Mouse (Mus musculus) embryonic facial prominence, embryonic 12.5 days (tissue): ENCODE measurements around the gene Hivep3. TPM values are rescaled to one million over a fixed set of nuclear protein-coding genes. Genes with fewer than 3 reads are reported as not detected.

Experiments used
- ATAC-seq: fragments of 200-750 bp; cut with Nextera tagmentation; 2 replicates; pipeline ENCODE4 v1.8.0; 2017; ENCODE audit not compliant: insufficient number of reproducible peaks, insufficient read depth, low FRiP score, low TSS enrichment
- H3K27ac ChIP-seq: fragments of 300-500 bp; sonication (generic); 2 replicates; pipeline ENCODE4 v1.5.1; 2016; ENCODE audit warnings: mild to moderate bottlenecking
- H3K27me3 ChIP-seq: fragments of 300-500 bp; sonication (generic); 2 replicates; pipeline ENCODE4 v1.6.1; 2016; ENCODE audit warnings: mild to moderate bottlenecking, moderate library complexity
- H3K36me3 ChIP-seq: fragments of 300-500 bp; sonication (generic); 2 replicates; pipeline ENCODE4 v1.6.1; 2016; ENCODE audit warnings: mild to moderate bottlenecking
- H3K4me1 ChIP-seq: fragments of 300-500 bp; sonication (generic); 2 replicates; pipeline ENCODE4 v1.6.1; 2016
- H3K4me2 ChIP-seq: fragments of 300-500 bp; sonication (generic); replicated peaks from 2 replicates; pipeline ENCODE4 v1.6.1; 2016; ENCODE audit warnings: mild to moderate bottlenecking, moderate library complexity
- H3K4me3 ChIP-seq: fragments of 300-500 bp; sonication (generic); 2 replicates; pipeline ENCODE4 v1.5.1; 2016; ENCODE audit warnings: mild to moderate bottlenecking
- H3K9ac ChIP-seq: fragments of 300-500 bp; sonication (generic); 2 replicates; pipeline ENCODE4 v1.6.1; 2016; ENCODE audit warnings: mild to moderate bottlenecking, moderate library complexity
- H3K9me3 ChIP-seq: fragments of 300-500 bp; sonication (generic); 2 replicates; pipeline ENCODE4 v1.6.1; 2016; ENCODE audit warnings: mild to moderate bottlenecking, moderate library complexity
- WGBS: fragments of 180-500 bp; shearing (Covaris S2); methylation state at CpG from one replicate; pipeline ENCODE4 v1.1.7; 2016; 5-methylcytosine and 5-hydroxymethylcytosine counted together
- polyA plus RNA-seq: library from polyadenylated mRNA; unstranded; fragments of >200 nt; fragmentation: Nextera tagmentation; extraction: Ambion mirVana; gene quantifications from 2 replicates; pipeline ENCODE4 v1.2.1, GENCODE M21; 2016

The Hivep3 gene
- polyA plus RNA-seq, 1 experiment from 2014 or later: 3.2 TPM

DNA sequence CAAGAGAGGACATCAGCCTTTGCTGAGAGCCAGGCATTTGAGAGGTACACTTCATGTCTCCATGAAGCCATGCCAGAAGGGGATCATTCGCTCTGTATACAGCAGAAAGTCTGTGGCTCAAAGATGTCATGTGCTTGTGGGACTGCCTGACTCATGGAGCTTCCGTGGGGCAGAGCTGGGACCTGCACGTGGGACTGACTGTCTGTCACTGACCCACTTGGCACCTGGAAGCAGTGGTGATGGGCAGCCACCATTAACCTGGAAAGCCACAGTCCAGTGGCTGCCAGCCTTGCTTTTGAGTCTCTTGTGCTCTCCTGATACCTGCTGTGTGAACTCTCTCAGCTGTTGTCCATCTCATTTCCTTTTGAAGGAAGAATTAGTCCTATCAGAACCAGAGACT, 256.8 kb downstream of the Hivep3 start:
- WGBS: 83% methylated on average over 3 of the region's 3 CpGs
- H3K27ac ChIP-seq: no peak overlapping the region
- no peak for ATAC-seq
- 0 out of 2 replicates have a peak, but pooled peaks cover 3% of the 10 kb centered on the region for H3K4me1 ChIP-seq
- H3K27me3 ChIP-seq: no peaks in the 10 kb centered on the region
- no peaks in the 10 kb centered on the region for H3K9me3 ChIP-seq
- no peak overlapping the region for H3K9ac ChIP-seq
- H3K4me3 ChIP-seq: no peak overlapping the region
- H3K36me3 ChIP-seq: no peaks in the 10 kb centered on the region
- H3K4me2 ChIP-seq: no peak overlapping the region

DNA sequence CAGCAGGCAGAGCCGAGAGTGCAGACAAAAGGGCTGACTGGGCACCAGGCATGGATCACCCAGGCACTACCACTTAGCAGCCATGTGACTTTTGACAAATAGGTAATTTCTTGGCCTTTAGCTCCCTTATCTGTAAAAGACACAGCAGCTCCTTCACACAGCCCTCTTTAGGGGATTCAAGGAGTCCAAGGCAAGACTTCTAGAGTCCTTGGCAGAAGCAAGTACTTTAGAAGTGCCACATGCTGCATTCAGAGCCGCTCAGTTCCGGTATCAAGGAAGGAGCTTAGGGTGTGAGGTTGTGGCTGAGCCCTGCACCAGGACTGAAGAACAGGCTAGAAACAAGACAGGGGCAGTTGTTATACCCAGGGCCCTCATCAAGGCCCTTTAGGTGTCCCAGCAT, 257.3 kb downstream of the Hivep3 start:
- H3K36me3 ChIP-seq: no peaks in the 10 kb centered on the region
- no peak overlapping the region for H3K9ac ChIP-seq
- no peaks in the 10 kb centered on the region for H3K9me3 ChIP-seq
- H3K4me1 ChIP-seq: 0 out of 2 replicates have a peak, but pooled peaks cover 3% of the 10 kb centered on the region
- no peak overlapping the region for H3K4me2 ChIP-seq
- ATAC-seq: no peak
- H3K4me3 ChIP-seq: no peak overlapping the region
- WGBS: 89% methylated on average over 3 of the region's 3 CpGs
- H3K27me3 ChIP-seq: no peaks in the 10 kb centered on the region
- H3K27ac ChIP-seq: no peak overlapping the region

DNA sequence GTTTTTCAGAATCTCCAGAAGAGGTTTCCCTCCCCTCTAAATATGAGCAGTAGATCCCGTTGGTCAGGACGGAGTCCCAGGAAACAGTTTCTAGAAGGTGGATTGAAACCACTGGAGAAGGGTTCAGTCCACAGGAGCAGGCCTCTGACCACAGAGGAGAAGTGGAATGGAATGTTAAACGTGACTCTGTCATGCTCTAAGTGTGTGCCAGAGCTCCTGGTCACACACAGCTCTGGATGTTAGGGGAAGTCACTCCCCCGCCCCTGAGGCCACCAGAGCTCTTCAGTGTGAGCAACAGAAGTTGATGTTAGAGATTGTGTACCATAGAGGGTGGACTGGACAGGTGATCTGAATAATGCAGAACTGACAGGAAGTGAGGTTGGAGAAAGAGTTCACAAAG, 258.2 kb downstream of the Hivep3 start:
- H3K36me3 ChIP-seq: no peaks in the 10 kb centered on the region
- ATAC-seq: no peak
- no peak overlapping the region for H3K9ac ChIP-seq
- WGBS: 65% methylated on average over 4 of the region's 4 CpGs
- no peak overlapping the region for H3K27ac ChIP-seq
- H3K27me3 ChIP-seq: no peaks in the 10 kb centered on the region
- no peaks in the 10 kb centered on the region for H3K9me3 ChIP-seq
- H3K4me2 ChIP-seq: no peak overlapping the region
- no peak overlapping the region for H3K4me3 ChIP-seq
- 0 out of 2 replicates have a peak, but pooled peaks cover 3% of the 10 kb centered on the region for H3K4me1 ChIP-seq

DNA sequence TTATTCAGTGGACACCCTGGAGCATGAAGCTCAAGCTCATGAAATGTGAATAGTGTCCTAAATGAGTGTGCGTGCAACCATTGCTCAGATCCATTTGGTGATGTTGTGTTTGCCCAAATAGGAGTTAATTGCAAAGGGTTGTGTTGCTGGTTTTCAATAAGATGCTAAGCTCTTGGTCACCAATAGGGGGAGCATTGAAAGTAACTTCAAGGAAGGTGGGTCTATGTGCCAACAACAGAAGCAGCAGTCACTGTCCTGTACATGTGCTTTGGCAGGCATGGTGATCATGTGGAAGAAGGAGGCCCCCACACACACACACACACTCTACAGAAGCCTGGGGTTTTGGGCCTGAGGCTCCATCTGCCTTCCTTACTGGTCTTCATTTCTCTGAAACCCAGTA, 262.8 kb downstream of the Hivep3 start:
- no peak for ATAC-seq
- Histone ChIP-seq H3K4me1 (no peaks in the 10 kb centered on the region), H3K27ac (no peak overlapping the region), H3K4me3 (no peak overlapping the region), H3K27me3 (no peaks in the 10 kb centered on the region), H3K36me3 (no peaks in the 10 kb centered on the region), H3K4me2 (no peak overlapping the region), H3K9me3 (no peaks in the 10 kb centered on the region), H3K9ac (no peak overlapping the region)
- WGBS: 91% methylated on average over 1 of the region's 1 CpGs

DNA sequence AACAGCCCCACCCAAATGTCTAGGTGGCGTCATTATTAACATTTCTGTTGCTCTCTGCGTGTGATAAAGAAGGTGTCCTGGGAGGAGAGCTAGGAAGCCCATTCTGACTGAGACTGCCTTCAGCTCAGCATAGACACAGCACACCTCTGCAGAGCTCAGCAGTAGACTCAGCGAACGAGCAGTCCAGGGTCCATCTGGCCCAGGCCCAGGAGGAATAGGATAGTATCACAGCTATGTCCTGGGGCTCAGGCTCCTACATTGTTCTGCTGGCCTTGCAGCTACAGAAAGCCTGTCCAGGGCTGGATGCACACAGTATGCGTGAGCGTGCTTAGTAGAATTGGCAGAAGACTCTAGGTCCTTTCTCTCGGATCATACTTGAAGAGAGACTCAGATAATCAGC, 263.8 kb downstream of the Hivep3 start:
- H3K4me1 ChIP-seq: no peaks in the 10 kb centered on the region
- no peak overlapping the region for H3K9ac ChIP-seq
- H3K9me3 ChIP-seq: no peaks in the 10 kb centered on the region
- no peaks in the 10 kb centered on the region for H3K36me3 ChIP-seq
- H3K27me3 ChIP-seq: no peaks in the 10 kb centered on the region
- WGBS: 91% methylated on average over 7 of the region's 7 CpGs
- no peak for ATAC-seq
- no peak overlapping the region for H3K4me3 ChIP-seq
- H3K4me2 ChIP-seq: no peak overlapping the region
- H3K27ac ChIP-seq: no peak overlapping the region

DNA sequence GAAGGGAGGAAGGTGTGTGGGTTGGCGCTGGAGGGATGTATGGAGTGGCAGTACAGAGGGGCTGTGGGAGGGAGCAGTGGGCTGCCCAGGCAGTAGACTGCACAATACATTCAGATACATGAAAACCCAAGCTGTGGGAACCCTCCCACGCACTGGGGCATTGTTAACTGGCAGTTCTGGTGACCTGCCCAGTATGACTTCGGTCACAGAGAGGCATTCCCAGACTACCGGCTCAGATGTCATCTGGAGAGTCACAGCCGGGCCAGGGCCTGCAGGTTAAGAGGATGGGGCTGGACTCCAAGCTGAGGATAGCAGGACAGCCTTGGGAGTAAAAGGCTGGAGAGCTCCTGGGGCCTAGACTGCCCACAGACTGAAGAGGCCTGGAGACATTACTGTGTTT, 265.3 kb downstream of the Hivep3 start:
- Histone ChIP-seq H3K4me2 (no peak overlapping the region), H3K27me3 (no peaks in the 10 kb centered on the region), H3K9ac (no peak overlapping the region), H3K9me3 (no peaks in the 10 kb centered on the region), H3K36me3 (no peaks in the 10 kb centered on the region), H3K27ac (no peak overlapping the region), H3K4me1 (no peaks in the 10 kb centered on the region), H3K4me3 (no peak overlapping the region)
- ATAC-seq: no peak
- 58% methylated on average over 5 of the region's 5 CpGs for WGBS

DNA sequence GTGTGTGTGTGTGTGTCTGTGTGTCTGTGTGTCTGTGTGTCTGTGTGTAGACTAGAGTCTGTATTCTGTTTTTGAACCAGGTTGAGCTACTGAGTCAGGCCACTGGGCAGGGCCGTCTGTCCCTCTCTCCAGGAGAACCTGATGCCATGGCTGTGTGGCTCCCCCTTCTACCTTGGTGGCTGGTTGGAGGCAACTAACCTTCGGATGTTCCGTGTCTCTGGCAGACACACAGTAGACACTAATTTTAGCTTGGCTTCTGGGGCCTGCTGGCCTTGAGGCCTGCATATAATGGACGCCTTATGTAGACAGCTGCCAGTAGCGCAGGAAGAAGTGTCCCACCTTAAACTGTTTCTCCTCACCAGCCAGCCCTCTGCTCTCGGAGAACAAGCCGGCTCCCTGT, 267.3 kb downstream of the Hivep3 start:
- no peak for ATAC-seq
- no peaks in the 10 kb centered on the region for H3K4me1 ChIP-seq
- no peak overlapping the region for H3K4me2 ChIP-seq

DNA sequence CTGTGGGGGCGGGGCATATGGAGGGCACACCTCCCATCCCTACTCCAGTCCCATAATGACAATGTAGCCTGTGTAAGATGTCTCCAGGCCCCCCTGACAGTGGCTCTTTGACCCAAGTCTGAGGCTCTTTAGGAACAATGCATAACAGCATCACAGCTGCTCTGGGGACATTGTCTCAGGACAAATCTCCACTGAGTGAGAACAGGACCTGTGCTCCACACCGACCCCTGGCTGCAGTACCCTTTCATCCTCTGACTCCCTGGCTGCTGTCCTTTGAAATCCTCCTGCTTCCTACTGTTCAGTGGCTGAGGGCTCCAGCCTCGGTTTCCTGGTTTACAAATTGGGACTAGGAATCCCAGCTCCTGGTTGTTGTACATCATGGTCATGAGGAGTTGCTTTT, 269.4 kb downstream of the Hivep3 start:
- Histone ChIP-seq H3K4me3 (no peak overlapping the region), H3K4me2 (no peak overlapping the region), H3K9me3 (no peaks in the 10 kb centered on the region), H3K4me1 (no peaks in the 10 kb centered on the region), H3K27me3 (no peaks in the 10 kb centered on the region), H3K36me3 (no peaks in the 10 kb centered on the region), H3K9ac (no peak overlapping the region), H3K27ac (no peak overlapping the region)
- WGBS: 43% methylated on average over 3 of the region's 3 CpGs
- no peak for ATAC-seq

More for the DNA sequence above, 267.3 kb downstream of the Hivep3 start:
- no peaks in the 10 kb centered on the region for H3K27me3 ChIP-seq
- no peaks in the 10 kb centered on the region for H3K9me3 ChIP-seq
- no peak overlapping the region for H3K27ac ChIP-seq
- H3K9ac ChIP-seq: no peak overlapping the region
- H3K36me3 ChIP-seq: no peaks in the 10 kb centered on the region
- H3K4me3 ChIP-seq: no peak overlapping the region
- 56% methylated on average over 7 of the region's 7 CpGs for WGBS

DNA sequence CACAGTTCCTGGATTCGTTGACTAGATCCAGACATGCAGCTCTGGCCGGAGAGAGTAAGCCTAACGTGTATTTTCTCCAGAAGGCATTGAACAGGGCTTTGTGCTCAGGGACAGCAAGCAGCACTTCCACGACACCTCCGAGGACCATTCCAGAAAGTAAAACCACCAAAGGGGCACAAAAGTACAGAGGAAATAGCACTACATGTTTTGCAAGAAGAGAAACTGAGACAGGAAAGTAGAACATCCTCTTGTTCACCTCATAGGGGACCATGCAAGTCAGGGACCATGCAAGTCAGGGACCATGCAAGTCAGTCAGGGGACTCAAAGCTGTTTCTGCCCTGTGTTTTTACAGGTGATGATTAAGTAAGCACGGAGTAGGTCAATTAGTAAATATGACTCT, 272.5 kb downstream of the Hivep3 start:
- H3K4me1 ChIP-seq: no peaks in the 10 kb centered on the region
- H3K27ac ChIP-seq: no peak overlapping the region
- H3K4me2 ChIP-seq: no peak overlapping the region
- ATAC-seq: no peak
- WGBS: 56% methylated on average over 6 of the region's 6 CpGs
- no peak overlapping the region for H3K9ac ChIP-seq
- no peaks in the 10 kb centered on the region for H3K9me3 ChIP-seq
- H3K4me3 ChIP-seq: no peak overlapping the region
- H3K27me3 ChIP-seq: no peaks in the 10 kb centered on the region
- H3K36me3 ChIP-seq: no peaks in the 10 kb centered on the region

DNA sequence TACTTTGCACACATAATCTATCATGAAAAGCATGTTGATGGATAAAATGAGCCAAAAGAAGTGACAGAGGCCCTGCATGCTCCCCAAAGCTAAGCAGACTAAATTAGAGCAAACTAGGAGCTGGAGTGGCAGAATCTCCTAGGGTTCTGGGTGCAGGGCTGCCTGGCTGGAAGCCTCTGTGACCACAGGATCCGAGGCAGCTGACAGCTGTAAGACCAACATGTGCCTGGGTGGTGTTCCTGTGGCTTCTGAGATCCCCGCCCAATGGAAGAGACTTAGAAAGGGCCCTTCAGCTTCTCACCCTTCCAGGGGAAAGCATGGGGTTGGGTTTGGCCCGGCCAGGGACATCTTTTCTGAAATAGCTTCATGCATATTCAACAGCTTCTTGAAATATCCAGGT, 274.3 kb downstream of the Hivep3 start:
- Histone ChIP-seq H3K27me3 (no peaks in the 10 kb centered on the region), H3K4me1 (no peaks in the 10 kb centered on the region), H3K4me3 (no peak overlapping the region), H3K9ac (no peak overlapping the region), H3K36me3 (no peaks in the 10 kb centered on the region), H3K27ac (no peak overlapping the region), H3K4me2 (no peak overlapping the region), H3K9me3 (no peaks in the 10 kb centered on the region)
- WGBS: 67% methylated on average over 3 of the region's 3 CpGs
- no peak for ATAC-seq

DNA sequence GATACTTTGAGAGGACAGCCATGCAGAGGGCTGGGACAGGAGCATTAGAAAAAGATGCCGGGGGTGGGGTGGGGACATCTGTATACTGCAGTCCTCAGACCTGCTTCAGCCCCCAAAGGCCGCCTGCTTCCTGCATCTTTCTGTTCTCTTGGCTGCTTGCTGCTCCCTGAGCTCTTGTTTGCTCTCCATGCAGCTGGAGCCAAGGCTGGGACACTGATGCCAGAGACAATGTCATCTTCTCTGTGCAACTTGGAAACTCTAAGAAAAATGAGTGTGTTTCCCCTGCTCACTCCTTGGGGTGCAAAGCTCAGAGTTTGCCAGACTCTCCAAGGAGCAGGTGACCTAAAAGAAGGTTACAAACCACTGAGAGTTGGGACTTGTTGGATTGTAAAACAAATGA, 275.6 kb downstream of the Hivep3 start:
- no peak overlapping the region for H3K27ac ChIP-seq
- no peak overlapping the region for H3K4me3 ChIP-seq
- H3K9ac ChIP-seq: no peak overlapping the region
- no peaks in the 10 kb centered on the region for H3K9me3 ChIP-seq
- 83% methylated on average over 2 of the region's 2 CpGs for WGBS
- ATAC-seq: no peak
- no peak overlapping the region for H3K4me2 ChIP-seq
- H3K36me3 ChIP-seq: no peaks in the 10 kb centered on the region
- no peaks in the 10 kb centered on the region for H3K27me3 ChIP-seq
- H3K4me1 ChIP-seq: no peaks in the 10 kb centered on the region

DNA sequence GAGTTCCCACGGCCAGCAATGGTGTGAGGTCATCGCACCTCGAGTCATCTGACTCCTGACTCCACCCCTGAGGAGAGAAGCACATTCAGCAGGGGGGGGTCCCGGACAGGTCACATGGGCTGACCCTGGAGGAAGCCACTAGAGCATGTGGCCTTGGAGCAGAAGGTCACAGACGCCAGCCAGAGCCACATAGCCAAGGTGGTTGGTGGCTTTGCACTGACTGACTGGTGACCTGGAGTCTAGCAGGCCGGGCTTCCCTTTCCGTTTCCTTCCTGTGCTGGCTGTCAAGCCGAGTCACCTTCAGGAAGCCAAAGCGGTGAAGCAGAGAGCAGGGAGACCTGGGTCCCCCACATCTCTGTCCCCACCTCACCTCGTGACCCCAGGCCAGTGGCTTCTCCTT, 278.2 kb downstream of the Hivep3 start:
- 62% methylated on average over 10 of the region's 10 CpGs for WGBS
- no peak overlapping the region for H3K4me3 ChIP-seq
- H3K27me3 ChIP-seq: no peaks in the 10 kb centered on the region
- no peak for ATAC-seq
- no peaks in the 10 kb centered on the region for H3K36me3 ChIP-seq
- no peak overlapping the region for H3K9ac ChIP-seq
- H3K27ac ChIP-seq: no peak overlapping the region
- H3K4me1 ChIP-seq: no peaks in the 10 kb centered on the region
- H3K4me2 ChIP-seq: no peak overlapping the region
- H3K9me3 ChIP-seq: no peaks in the 10 kb centered on the region

DNA sequence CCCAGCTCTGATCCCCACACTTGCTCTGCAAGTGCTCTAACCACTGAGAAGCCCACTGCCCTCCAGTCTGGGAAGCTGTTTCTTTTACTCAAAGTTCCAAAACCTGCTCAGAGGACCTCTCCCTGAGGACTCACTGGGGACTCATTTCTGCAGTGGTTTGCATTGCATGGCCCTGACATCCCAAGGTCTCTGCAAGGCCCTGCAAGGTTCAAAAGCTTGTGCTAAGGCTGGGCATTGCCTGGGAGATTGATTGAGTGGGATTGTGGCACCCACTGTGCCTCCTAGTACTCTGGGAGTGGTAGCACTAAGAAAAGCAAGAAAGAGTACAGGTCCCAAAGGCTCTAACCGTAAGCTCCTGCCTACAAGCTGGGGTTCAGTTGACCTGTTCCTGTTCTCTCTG, 279.3 kb downstream of the Hivep3 start:
- WGBS: 86% methylated on average over 1 of the region's 1 CpGs
- no peak for ATAC-seq
- no peaks in the 10 kb centered on the region for H3K36me3 ChIP-seq

More for the DNA sequence above, 279.3 kb downstream of the Hivep3 start:
- Histone ChIP-seq H3K9ac (no peak overlapping the region), H3K27me3 (no peaks in the 10 kb centered on the region), H3K27ac (no peak overlapping the region), H3K4me1 (0 out of 2 replicates have a peak, but pooled peaks cover 5% of the 10 kb centered on the region), H3K9me3 (no peaks in the 10 kb centered on the region), H3K4me2 (no peak overlapping the region), H3K4me3 (no peak overlapping the region)
